Mouse (Mus musculus) cortical plate, adult 2 months (tissue): ENCODE data around the gene Tmem178b.

ENCODE experiments used
- CTCF ChIP-seq: fragments of 200-500 bp; IDR thresholded peaks from 2 replicates; pipeline ENCODE4 v1.5.1; 2011; ENCODE audit warnings: mild to moderate bottlenecking, control low read depth, low read length; ENCODE audit not compliant: insufficient read depth; ENCODE audit errors: extremely low read depth
- POLR2A ChIP-seq: fragments of 200-500 bp; IDR thresholded peaks from 2 replicates; pipeline ENCODE4 v1.6.1; 2011; ENCODE audit warnings: mild to moderate bottlenecking, low read length, control low read depth; ENCODE audit not compliant: insufficient read depth; ENCODE audit errors: extremely low read depth

- TF ChIP-seq CTCF (no peak), POLR2A (no peak)
Measured at GRCm38 (mm10) chr6:40133436-40133835, 260.4 kb downstream of the Tmem178b start.
